Mouse (Mus musculus) C2C12 (cell line): ENCODE results near the gene Ube2j2. TPM values are rescaled to one million over a fixed set of nuclear protein-coding genes. Genes with fewer than 3 reads are reported as not detected.

Experiments
- H3K27me3 ChIP-seq: one replicate; pipeline ENCODE4 v1.6.1; 2011; ENCODE audit not compliant: control insufficient read depth, insufficient read depth, insufficient read length
- H3K36me3 ChIP-seq: one replicate; pipeline ENCODE4 v1.6.1; 2011; ENCODE audit not compliant: control insufficient read depth, insufficient read depth
- H3K4me3 ChIP-seq: one replicate; pipeline ENCODE4 v1.5.1; 2011; ENCODE audit warnings: mild to moderate bottlenecking, control low read depth; ENCODE audit not compliant: poor library complexity, insufficient read depth, severe bottlenecking
- H3K79me2 ChIP-seq: one replicate; pipeline ENCODE4 v1.6.1; 2011; ENCODE audit not compliant: control insufficient read depth, insufficient read depth
- H3K79me3 ChIP-seq: one replicate; pipeline ENCODE4 v1.6.1; 2011; ENCODE audit warnings: low read depth, control low read depth
- H3ac ChIP-seq: one replicate; pipeline ENCODE3; 2011; ENCODE audit warnings: low read depth; ENCODE audit not compliant: control insufficient read depth, insufficient read length
- CEBPB ChIP-seq: IDR thresholded peaks from one replicate; pipeline ENCODE4 v1.6.1; 2011; ENCODE audit warnings: low read depth, mild to moderate bottlenecking, control low read depth, moderate library complexity
- CTCF ChIP-seq: IDR thresholded peaks from one replicate; pipeline ENCODE4 v1.5.1; 2011; ENCODE audit not compliant: control insufficient read depth, insufficient read depth, insufficient read length
- FOSL1 ChIP-seq: IDR thresholded peaks from one replicate; pipeline ENCODE4 v1.8.0; 2011; ENCODE audit warnings: mild to moderate bottlenecking, low read length; ENCODE audit not compliant: poor library complexity, insufficient read depth, severe bottlenecking
- MAX ChIP-seq: IDR thresholded peaks from one replicate; pipeline ENCODE4 v1.6.1; 2011; ENCODE audit warnings: mild to moderate bottlenecking, control low read depth
- MYOD1 ChIP-seq: IDR thresholded peaks from one replicate; pipeline ENCODE4 v1.6.1; 2011; ENCODE audit warnings: low read depth; ENCODE audit not compliant: control insufficient read depth, insufficient read length
- MYOG ChIP-seq: IDR thresholded peaks from one replicate; pipeline ENCODE4 v1.6.1; 2011; ENCODE audit not compliant: control insufficient read depth, insufficient read length; ENCODE audit errors: extremely low read depth
- USF1 ChIP-seq: IDR thresholded peaks from one replicate; pipeline ENCODE4 v1.6.1; 2011; ENCODE audit warnings: low read depth, mild to moderate bottlenecking, control low read depth, moderate library complexity
- polyA plus RNA-seq: library from polyadenylated mRNA; unstranded; fragments of >200 nt; fragmentation: generic; extraction: Trizol; gene quantifications from one replicate; pipeline ENCODE4 v1.2.1, GENCODE M21; 2012; ENCODE audit warnings: missing spikeins

Ube2j2 gene
- polyA plus RNA-seq, 1 experiment: 68.2 TPM

GRCm38 (mm10) chr4:155991211-155991907, 47.7 kb downstream of the Ube2j2 start:
- peaks cover 43% of the 10 kb centered on the region for H3K79me2 ChIP-seq
- no peaks in the 10 kb centered on the region for H3K27me3 ChIP-seq
- H3K4me3 ChIP-seq: no peak overlapping the region
- H3ac ChIP-seq: no peak overlapping the region
- TF ChIP-seq MAX: no peak
- no peak for TF ChIP-seq CEBPB
- no peak for TF ChIP-seq CTCF
- no peak for TF ChIP-seq MYOG
- TF ChIP-seq FOSL1: no peak
- TF ChIP-seq MYOD1: no peak
- TF ChIP-seq USF1: no peak
- H3K79me3 ChIP-seq: peaks cover 34% of the 10 kb centered on the region
- peaks cover 8% of the 10 kb centered on the region for H3K36me3 ChIP-seq

DNA sequence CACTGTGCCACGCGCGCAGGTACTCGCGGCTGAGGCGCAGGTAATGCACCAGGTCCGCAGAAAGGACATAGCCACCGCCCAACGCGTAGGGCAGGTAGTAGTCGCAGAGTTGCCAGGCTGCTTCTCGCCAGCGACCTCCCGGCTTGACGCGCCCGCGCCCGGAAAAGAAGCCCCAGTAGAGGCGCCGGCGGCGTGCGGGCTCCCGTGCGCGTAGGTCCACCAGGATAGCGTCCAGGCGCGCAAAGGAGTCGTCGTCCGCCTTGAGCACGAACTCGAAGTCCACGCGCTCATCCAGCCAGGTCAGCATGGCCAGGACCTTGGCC, 48.2 kb downstream of the Ube2j2 start:
- TF ChIP-seq CEBPB: no peak
- TF ChIP-seq MYOG: no peak
- no peak for TF ChIP-seq CTCF
- TF ChIP-seq FOSL1: no peak
- no peak for TF ChIP-seq USF1
- no peak for TF ChIP-seq MYOD1
- no peak for TF ChIP-seq MAX
- H3K79me2 ChIP-seq: peaks cover 48% of the 10 kb centered on the region

GRCm38 (mm10) chr4:155992241-155992905, 48.7 kb downstream of the Ube2j2 start, which contains the start of the genes B3galt6 and Sdf4:
Gene B3galt6 (minus strand): TSS chr4:155992649.
Gene Sdf4 (plus strand): TSS chr4:155992872.
- Histone ChIP-seq H3K36me3 (peaks cover 17% of the 10 kb centered on the region), H3ac (peak within 1 kb of the TSS; percentile 90), H3K79me3 (peaks cover 42% of the 10 kb centered on the region), H3K27me3 (no peaks in the 10 kb centered on the region), H3K79me2 (peaks cover 53% of the 10 kb centered on the region), H3K4me3 (peak within 1 kb of the TSS; percentile 96)
- peak; percentile 95 for TF ChIP-seq CTCF
- no peak for TF ChIP-seq CEBPB
- TF ChIP-seq MAX: peak; percentile 100
- peak; percentile 44 for TF ChIP-seq USF1

More for the DNA sequence above, 48.2 kb downstream of the Ube2j2 start:
- Histone ChIP-seq H3K36me3 (peaks cover 12% of the 10 kb centered on the region), H3K27me3 (no peaks in the 10 kb centered on the region), H3ac (peak overlapping the region; percentile 90), H3K79me3 (peaks cover 39% of the 10 kb centered on the region), H3K4me3 (peak overlapping the region; percentile 39)

DNA sequence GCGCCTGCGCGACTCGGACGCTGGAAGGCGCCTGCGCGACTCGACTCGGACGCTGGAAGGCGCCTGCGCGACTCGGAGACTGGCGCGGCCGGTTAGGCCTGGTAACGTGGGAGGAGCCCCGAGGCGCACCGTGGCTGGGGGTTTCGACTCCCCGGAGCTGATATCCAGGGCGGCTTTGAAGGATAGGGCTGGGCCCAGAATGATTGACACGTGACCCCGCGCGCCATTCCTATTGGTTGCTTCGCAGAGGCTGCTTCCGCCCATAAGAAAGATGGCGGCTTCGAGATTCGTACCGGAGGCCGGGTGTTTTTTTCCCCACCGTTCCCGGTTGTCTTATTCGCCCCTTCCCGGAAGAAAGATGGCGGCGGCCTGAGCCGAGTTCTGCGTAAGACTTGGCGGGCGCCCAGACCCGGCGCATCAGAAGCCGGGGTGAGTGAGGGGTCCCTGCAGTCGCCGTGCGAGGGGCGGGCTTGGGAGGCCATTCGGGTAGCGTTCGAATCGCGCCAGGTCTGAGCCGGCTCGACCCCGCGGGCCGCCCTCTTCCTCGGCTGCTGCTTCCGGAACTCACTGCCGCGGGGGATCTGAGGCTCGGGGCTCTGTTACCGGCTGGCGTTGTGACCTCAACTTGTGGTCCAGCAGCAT, 49.4 kb downstream of the Ube2j2 start:
- Histone ChIP-seq H3K36me3 (peaks cover 18% of the 10 kb centered on the region), H3K79me2 (peaks cover 59% of the 10 kb centered on the region), H3ac (peak overlapping the region; percentile 87), H3K79me3 (peaks cover 43% of the 10 kb centered on the region), H3K4me3 (peak overlapping the region; percentile 96), H3K27me3 (no peaks in the 10 kb centered on the region)
- TF ChIP-seq USF1 (peak; percentile 97), FOSL1 (no peak)

GRCm38 (mm10) chr4:155993606-155994005, 50.0 kb downstream of the Ube2j2 start:
- Histone ChIP-seq H3K4me3 (peak overlapping the region; percentile 96), H3K79me3 (peaks cover 43% of the 10 kb centered on the region), H3K79me2 (peaks cover 59% of the 10 kb centered on the region), H3K27me3 (no peaks in the 10 kb centered on the region), H3ac (peak overlapping the region; percentile 87), H3K36me3 (peaks cover 22% of the 10 kb centered on the region)
- no peak for TF ChIP-seq MYOD1
- no peak for TF ChIP-seq CTCF
- TF ChIP-seq MYOG: no peak
- no peak for TF ChIP-seq CEBPB
- no peak for TF ChIP-seq USF1
- TF ChIP-seq FOSL1: no peak
- TF ChIP-seq MAX: no peak

GRCm38 (mm10) chr4:156004109-156004508, 60.5 kb downstream of the Ube2j2 start:
- Histone ChIP-seq H3K4me3 (no peak overlapping the region), H3K27me3 (no peaks in the 10 kb centered on the region), H3K36me3 (peaks cover 82% of the 10 kb centered on the region), H3K79me2 (no peaks in the 10 kb centered on the region), H3K79me3 (no peaks in the 10 kb centered on the region), H3ac (no peak overlapping the region)
- TF ChIP-seq USF1 (no peak), MAX (no peak), CEBPB (no peak), MYOD1 (no peak), CTCF (no peak), MYOG (no peak), FOSL1 (no peak)
